Mouse (Mus musculus) MEL (cell line): ENCODE measurements at regions not wholly inside any gene's neighbourhood (a gene's known extent, or its start where the extent isn't known, plus 50 kb on each side); places are given as distances from the start of the nearest gene placed in this dataset.

Experiments used
- DNase-seq: peaks from one replicate; pipeline ENCODE4 v3.0.0; 2011; ENCODE audit warnings: low read depth, low spot score
- H3K27ac ChIP-seq: 2 replicates; pipeline ENCODE4 v1.5.1; 2012; ENCODE audit warnings: low read depth, mild to moderate bottlenecking, control low read depth, low read length, moderate library complexity; ENCODE audit not compliant: control insufficient read depth
- H3K27me3 ChIP-seq, 2 experiments: fragments of 150-350 bp in 1 of 2; sonication (generic) in 1 of 2; 2 replicates each; pipeline ENCODE4 v1.6.1; 2012; ENCODE audit warnings: low read length in 2 of 2, mild to moderate bottlenecking in 2 of 2, improper control_type of control experiment in 1 of 2, moderate library complexity in 1 of 2; ENCODE audit not compliant: insufficient read depth in 2 of 2, control insufficient read depth in 1 of 2
- H3K36me3 ChIP-seq, 2 experiments: 2 replicates each; pipeline ENCODE4 v1.6.1; 2012 to 2014; ENCODE audit warnings: low read length in 2 of 2, improper control_type of control experiment in 1 of 2, inconsistent platforms in 1 of 2, mild to moderate bottlenecking in 1 of 2; ENCODE audit not compliant: insufficient read depth in 2 of 2, control insufficient read depth in 1 of 2
- H3K4me1 ChIP-seq, 2 experiments: fragments of 150-350 bp in 1 of 2; sonication (generic) in 1 of 2; 2 replicates each; pipeline ENCODE4 v1.6.1; 2012; ENCODE audit warnings: low read length in 2 of 2, improper control_type of control experiment in 1 of 2, mild to moderate bottlenecking in 1 of 2; ENCODE audit not compliant: insufficient read depth in 2 of 2, control insufficient read depth in 1 of 2
- H3K4me3 ChIP-seq, 2 experiments: fragments of 150-350 bp in 1 of 2; sonication (generic) in 1 of 2; 2 replicates each; pipeline ENCODE4 v1.5.1; 2012; ENCODE audit warnings: low read depth in 2 of 2, low read length in 2 of 2, mild to moderate bottlenecking in 2 of 2, moderate library complexity in 2 of 2, control low read depth in 1 of 2, improper control_type of control experiment in 1 of 2; ENCODE audit not compliant: control insufficient read depth in 1 of 2, insufficient read depth in 1 of 2
- H3K79me2 ChIP-seq: 2 replicates; pipeline ENCODE4 v1.6.1; 2012; ENCODE audit warnings: mild to moderate bottlenecking, low read length, moderate library complexity; ENCODE audit not compliant: control insufficient read depth, poor library complexity, insufficient read depth
- H3K9ac ChIP-seq: 2 replicates; pipeline ENCODE4 v1.6.1; 2012; ENCODE audit warnings: low read depth, mild to moderate bottlenecking, control low read depth, low read length, moderate library complexity; ENCODE audit not compliant: control insufficient read depth, poor library complexity, severe bottlenecking
- H3K9me3 ChIP-seq: fragments of 150-350 bp; sonication (generic); replicated peaks from 2 replicates; pipeline ENCODE4 v1.6.1; 2012; ENCODE audit warnings: mild to moderate bottlenecking, low read length, improper control_type of control experiment, moderate library complexity; ENCODE audit not compliant: insufficient read depth
- CHD1 ChIP-seq: IDR thresholded peaks from 2 replicates; pipeline ENCODE4 v1.6.1; 2012; ENCODE audit warnings: low read depth, mild to moderate bottlenecking, inconsistent platforms, low read length, improper control_type of control experiment
- CHD2 ChIP-seq: IDR thresholded peaks from 2 replicates; pipeline ENCODE4 v1.6.1; 2011; ENCODE audit warnings: low read length, improper control_type of control experiment
- CTCF ChIP-seq, 3 experiments: IDR thresholded peaks in 2 of 3; conservative IDR thresholded peaks in 1 of 3; 2 replicates each; pipeline ENCODE4 v1.5.1; 2011 to 2012; ENCODE audit warnings: low read length in 3 of 3, low read depth in 2 of 3, mild to moderate bottlenecking in 2 of 3, improper control_type of control experiment in 1 of 3, inconsistent platforms in 1 of 3, mixed read lengths in 1 of 3, moderate library complexity in 1 of 3; ENCODE audit not compliant: control insufficient read depth in 1 of 3, insufficient read depth in 1 of 3, poor library complexity in 1 of 3, severe bottlenecking in 1 of 3
- ELF1 ChIP-seq: IDR thresholded peaks from 2 replicates; pipeline ENCODE4 v1.6.1; 2014; ENCODE audit warnings: low read depth, mild to moderate bottlenecking, inconsistent platforms, low read length, improper control_type of control experiment, moderate library complexity
- EP300 ChIP-seq, 2 experiments: IDR thresholded peaks; 2 replicates each; pipeline ENCODE4 v1.6.1; 2011; ENCODE audit warnings: improper control_type of control experiment in 2 of 2, low read length in 2 of 2, low read depth in 1 of 2, mild to moderate bottlenecking in 1 of 2
- ETS1 ChIP-seq: IDR thresholded peaks from 2 replicates; pipeline ENCODE4 v1.6.1; 2012; ENCODE audit warnings: low read depth, mild to moderate bottlenecking, inconsistent platforms, low read length, improper control_type of control experiment, moderate library complexity
- GABPA ChIP-seq: IDR thresholded peaks from 2 replicates; pipeline ENCODE4 v1.6.1; 2012; ENCODE audit warnings: low read depth, mild to moderate bottlenecking, inconsistent platforms, low read length, improper control_type of control experiment, moderate library complexity
- GATA1 ChIP-seq: IDR thresholded peaks from 2 replicates; pipeline ENCODE4 v1.6.1; 2011; ENCODE audit warnings: low read depth, low read length, improper control_type of control experiment
- HCFC1 ChIP-seq: IDR thresholded peaks from 2 replicates; pipeline ENCODE4 v1.6.1; 2012; ENCODE audit warnings: low read depth, mild to moderate bottlenecking, inconsistent platforms, low read length, improper control_type of control experiment, moderate library complexity
- JUND ChIP-seq: IDR thresholded peaks from 2 replicates; pipeline ENCODE4 v1.6.1; 2011; ENCODE audit warnings: low read depth, mild to moderate bottlenecking, improper control_type of control experiment, low read length
- KAT2A ChIP-seq: conservative IDR thresholded peaks from 2 replicates; pipeline ENCODE4 v1.6.1; 2012; ENCODE audit warnings: low read depth, low read length, improper control_type of control experiment, inconsistent platforms
- MAX ChIP-seq: IDR thresholded peaks from 2 replicates; pipeline ENCODE4 v1.6.1; 2011; ENCODE audit warnings: low read length, improper control_type of control experiment
- MAZ ChIP-seq: IDR thresholded peaks from 2 replicates; pipeline ENCODE4 v1.6.1; 2012; ENCODE audit warnings: low read depth, mild to moderate bottlenecking, inconsistent platforms, low read length, improper control_type of control experiment
- MEF2A ChIP-seq: IDR thresholded peaks from 2 replicates; pipeline ENCODE4 v1.6.1; 2014; ENCODE audit warnings: low read depth, mild to moderate bottlenecking, inconsistent platforms, low read length, improper control_type of control experiment; ENCODE audit not compliant: poor library complexity, insufficient replicate concordance, severe bottlenecking; ENCODE audit errors: extremely low read depth
- MXI1 ChIP-seq: IDR thresholded peaks from 2 replicates; pipeline ENCODE4 v1.6.1; 2011; ENCODE audit warnings: mild to moderate bottlenecking, low read depth, low read length, improper control_type of control experiment
- MYB ChIP-seq: IDR thresholded peaks from 2 replicates; pipeline ENCODE4 v1.6.1; 2011; ENCODE audit warnings: mild to moderate bottlenecking, low read depth, low read length, improper control_type of control experiment
- NELFE ChIP-seq: IDR thresholded peaks from 2 replicates; pipeline ENCODE4 v1.6.1; 2011; ENCODE audit warnings: low read depth, low read length, improper control_type of control experiment
- NRF1 ChIP-seq: IDR thresholded peaks from 2 replicates; pipeline ENCODE4 v1.6.1; 2014; ENCODE audit warnings: low read depth, mild to moderate bottlenecking, inconsistent platforms, low read length, improper control_type of control experiment, moderate library complexity; ENCODE audit not compliant: poor library complexity, insufficient read depth, severe bottlenecking
- POLR2A ChIP-seq, 2 experiments: IDR thresholded peaks; 2 replicates each; pipeline ENCODE4 v1.6.1; 2011 to 2012; ENCODE audit warnings: low read length in 2 of 2, mild to moderate bottlenecking in 2 of 2, control low read depth in 1 of 2, improper control_type of control experiment in 1 of 2, low read depth in 1 of 2, moderate library complexity in 1 of 2; ENCODE audit not compliant: control insufficient read depth in 1 of 2, insufficient read depth in 1 of 2, poor library complexity in 1 of 2
- POLR2AphosphoS5 ChIP-seq: IDR thresholded peaks from 2 replicates; pipeline ENCODE4 v1.6.1; 2012; ENCODE audit warnings: low read depth, borderline replicate concordance, mild to moderate bottlenecking, inconsistent platforms, low read length, moderate library complexity, mixed read lengths
- RAD21 ChIP-seq: IDR thresholded peaks from 2 replicates; pipeline ENCODE4 v1.6.1; 2011; ENCODE audit warnings: mild to moderate bottlenecking, low read depth, low read length, improper control_type of control experiment
- RCOR1 ChIP-seq: IDR thresholded peaks from 2 replicates; pipeline ENCODE4 v1.6.1; 2012; ENCODE audit warnings: low read depth, mild to moderate bottlenecking, inconsistent platforms, low read length, improper control_type of control experiment
- SIN3A ChIP-seq: IDR thresholded peaks from 2 replicates; pipeline ENCODE4 v1.6.1; 2012; ENCODE audit warnings: low read length, improper control_type of control experiment, inconsistent platforms
- SMC3 ChIP-seq: IDR thresholded peaks from 2 replicates; pipeline ENCODE4 v1.6.1; 2011; ENCODE audit warnings: low read depth, low read length, improper control_type of control experiment
- TCF12 ChIP-seq: IDR thresholded peaks from 2 replicates; pipeline ENCODE4 v1.6.1; 2014; ENCODE audit warnings: low read depth, mild to moderate bottlenecking, inconsistent platforms, low read length, improper control_type of control experiment, moderate library complexity
- UBTF ChIP-seq: IDR thresholded peaks from 2 replicates; pipeline ENCODE4 v1.6.1; 2012; ENCODE audit warnings: low read depth, mild to moderate bottlenecking, inconsistent platforms, low read length, improper control_type of control experiment, moderate library complexity, borderline replicate concordance; ENCODE audit not compliant: insufficient read depth
- USF2 ChIP-seq, 2 experiments: IDR thresholded peaks; 2 replicates each; pipeline ENCODE4 v1.6.1; 2011 to 2012; ENCODE audit warnings: improper control_type of control experiment in 2 of 2, low read length in 2 of 2, borderline replicate concordance in 1 of 2, inconsistent platforms in 1 of 2, low read depth in 1 of 2, mild to moderate bottlenecking in 1 of 2; ENCODE audit not compliant: insufficient read depth in 1 of 2
- ZKSCAN1 ChIP-seq: IDR thresholded peaks from 2 replicates; pipeline ENCODE4 v1.6.1; 2012; ENCODE audit warnings: low read depth, mild to moderate bottlenecking, inconsistent platforms, low read length, improper control_type of control experiment, moderate library complexity
- ZNF384 ChIP-seq: IDR thresholded peaks from 2 replicates; pipeline ENCODE4 v1.6.1; 2012; ENCODE audit warnings: low read depth, mild to moderate bottlenecking, inconsistent platforms, low read length, improper control_type of control experiment

GRCm38 (mm10) chr4:12306618-12307565 is 135.1 kb upstream of the Fam92a start:
- H3K9ac ChIP-seq: no peak overlapping the region
- no peaks in the 10 kb centered on the region for H3K9me3 ChIP-seq

GRCm38 (mm10) chr4:12287079-12287686 is 115.4 kb upstream of the Fam92a start:
- no peak for DNase-seq
- no peak overlapping the region for H3K9ac ChIP-seq
- no peaks in the 10 kb centered on the region for H3K36me3 ChIP-seq
- H3K79me2 ChIP-seq: no peaks in the 10 kb centered on the region
- TF ChIP-seq GATA1: no peak
- TF ChIP-seq SIN3A: no peak
- no peak for TF ChIP-seq MAX
- no peak for TF ChIP-seq ETS1
- TF ChIP-seq EP300 (IDR thresholded peaks at IDR 0.05; ENCODE audit: low read depth in 1 of 2, low read length in 2 of 2): no peak
- no peak for TF ChIP-seq NELFE
- TF ChIP-seq CHD1: no peak
- no peak for TF ChIP-seq ELF1
- no peak for TF ChIP-seq KAT2A
- no peak for TF ChIP-seq CHD2
- no peak for TF ChIP-seq JUND
- no peak for TF ChIP-seq CTCF (IDR thresholded peaks at IDR 0.05 in 2 of 3, conservative IDR thresholded peaks at IDR 0.05 in 1 of 3; ENCODE audit: control insufficient read depth in 1 of 3, insufficient read depth in 1 of 3, low read depth in 2 of 3, low read length in 3 of 3, poor library complexity in 1 of 3, severe bottlenecking in 1 of 3)
- no peak for TF ChIP-seq TCF12
- no peak for TF ChIP-seq HCFC1
- no peak for TF ChIP-seq RAD21
- TF ChIP-seq POLR2AphosphoS5: no peak
- no peak for TF ChIP-seq MEF2A
- no peak for TF ChIP-seq ZKSCAN1
- no peak for TF ChIP-seq MYB
- no peak for TF ChIP-seq ZNF384
- no peaks in the 10 kb centered on the region for H3K27me3 ChIP-seq
- H3K4me1 ChIP-seq: no peaks in the 10 kb centered on the region
- H3K27ac ChIP-seq: no peak overlapping the region
- no peak overlapping the region for H3K4me3 ChIP-seq
- H3K9me3 ChIP-seq: no peaks in the 10 kb centered on the region

More at GRCm38 (mm10) chr4:12306618-12307565, 135.1 kb upstream of the Fam92a start:
- H3K27me3 ChIP-seq: no peaks in the 10 kb centered on the region
- no peaks in the 10 kb centered on the region for H3K4me1 ChIP-seq
- H3K79me2 ChIP-seq: no peaks in the 10 kb centered on the region
- no peaks in the 10 kb centered on the region for H3K36me3 ChIP-seq
- no peak overlapping the region for H3K4me3 ChIP-seq
- no peak overlapping the region for H3K27ac ChIP-seq
- TF ChIP-seq NRF1 (no peak), POLR2A (IDR thresholded peaks at IDR 0.05; ENCODE audit: control insufficient read depth in 1 of 2, insufficient read depth in 1 of 2, low read depth in 1 of 2, low read length in 2 of 2, poor library complexity in 1 of 2) (no peak), NELFE (no peak), SMC3 (no peak), SIN3A (no peak), HCFC1 (no peak), MAZ (no peak), JUND (no peak), GABPA (no peak), ZKSCAN1 (no peak), CHD2 (no peak), RAD21 (no peak), RCOR1 (no peak), USF2 (IDR thresholded peaks at IDR 0.05; ENCODE audit: borderline replicate concordance in 1 of 2, insufficient read depth in 1 of 2, low read depth in 1 of 2, low read length in 2 of 2) (no peak), UBTF (no peak), MXI1 (no peak)
- DNase-seq: no peak
